Mouse (Mus musculus) embryonic facial prominence, embryonic 11.5 days (tissue): ENCODE results near the gene Hmcn2. TPM values are rescaled to one million over a fixed set of nuclear protein-coding genes. Genes with fewer than 3 reads are reported as not detected.

Experiments used
- ATAC-seq: fragments of 200-750 bp; cut with Nextera tagmentation; replicated peaks from 2 replicates; pipeline ENCODE4 v1.8.0; 2017; ENCODE audit warnings: low read depth; ENCODE audit not compliant: insufficient number of reproducible peaks, low FRiP score, low TSS enrichment
- DNase-seq: peaks from one replicate; pipeline ENCODE4 v3.0.0-alpha.2; 2015; ENCODE audit warnings: low spot score
- H3K27ac ChIP-seq: fragments of 300-500 bp; sonication (generic); replicated peaks from 2 replicates; pipeline ENCODE4 v1.5.1; 2014; ENCODE audit warnings: mild to moderate bottlenecking, low read depth, low read length, control low read depth
- H3K27me3 ChIP-seq: fragments of 300-500 bp; sonication (generic); 2 replicates; pipeline ENCODE4 v1.6.1; 2014; ENCODE audit warnings: mild to moderate bottlenecking, low read length, moderate library complexity, mixed read lengths; ENCODE audit not compliant: control insufficient read depth, insufficient read depth
- H3K36me3 ChIP-seq: fragments of 300-500 bp; sonication (generic); replicated peaks from 2 replicates; pipeline ENCODE4 v1.6.1; 2014; ENCODE audit warnings: low read depth, mild to moderate bottlenecking, low read length, moderate library complexity, mixed read lengths; ENCODE audit not compliant: control insufficient read depth, insufficient read depth
- H3K4me1 ChIP-seq: fragments of 300-500 bp; sonication (generic); 2 replicates; pipeline ENCODE4 v1.6.1; 2014; ENCODE audit warnings: low read length, mixed read lengths; ENCODE audit not compliant: control insufficient read depth, insufficient read depth
- H3K4me2 ChIP-seq: fragments of 300-500 bp; sonication (generic); 2 replicates; pipeline ENCODE4 v1.6.1; 2014; ENCODE audit warnings: low read depth, mild to moderate bottlenecking, control low read depth, low read length, moderate library complexity
- H3K4me3 ChIP-seq: fragments of 300-500 bp; sonication (generic); 2 replicates; pipeline ENCODE4 v1.5.1; 2014; ENCODE audit warnings: low read depth, low read length, control low read depth
- H3K9ac ChIP-seq: fragments of 300-500 bp; sonication (generic); replicated peaks from 2 replicates; pipeline ENCODE4 v1.6.1; 2014; ENCODE audit warnings: mild to moderate bottlenecking, control low read depth, low read length
- H3K9me3 ChIP-seq: fragments of 300-500 bp; sonication (generic); replicated peaks from 2 replicates; pipeline ENCODE4 v1.6.1; 2016; ENCODE audit warnings: mild to moderate bottlenecking, low read length, inconsistent platforms, mixed read lengths; ENCODE audit not compliant: control insufficient read depth
- WGBS: fragments of 180-500 bp; shearing (Covaris S2); extraction: QIAGEN DNeasy Blood & Tissue Kit; methylation state at CpG from one replicate; pipeline ENCODE4 v1.1.7; 2014; 5-methylcytosine and 5-hydroxymethylcytosine counted together
- polyA plus RNA-seq: library from polyadenylated mRNA; unstranded; fragments of >200 nt; fragmentation: Nextera tagmentation; extraction: Ambion mirVana; gene quantifications from 2 replicates; pipeline ENCODE4 v1.2.1, GENCODE M21; 2014

The Hmcn2 gene
- polyA plus RNA-seq, 1 experiment from 2014 or later, result 0.10 TPM

DNA sequence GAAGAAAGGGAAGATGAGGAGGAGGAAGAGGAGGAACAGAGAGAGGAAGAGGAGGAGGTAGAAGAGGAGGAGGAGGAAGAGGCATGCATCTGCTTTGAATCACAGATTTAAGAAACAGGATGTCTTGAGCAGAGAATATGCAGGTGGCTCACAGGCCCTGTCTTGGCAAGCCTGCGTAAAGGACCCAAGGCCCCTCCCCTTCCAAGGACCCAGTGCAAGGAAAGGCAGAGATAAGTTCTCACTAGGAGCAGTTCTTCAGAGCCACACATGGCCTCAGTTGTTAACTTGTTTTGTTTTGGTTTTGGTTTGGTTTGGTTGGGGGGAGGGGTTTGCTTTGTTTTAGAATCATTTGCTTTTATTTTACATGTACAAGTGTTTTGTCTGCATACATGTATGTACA, 137.3 kb downstream of the Hmcn2 start:
- no peak overlapping the region for H3K9ac ChIP-seq
- no peak for DNase-seq
- no peaks in the 10 kb centered on the region for H3K9me3 ChIP-seq
- H3K27ac ChIP-seq, result no peak overlapping the region
- H3K4me1 ChIP-seq, result no peaks in the 10 kb centered on the region
- 67% methylated on average over 1 of the region's 1 CpGs for WGBS
- H3K4me3 ChIP-seq, result no peak overlapping the region
- H3K27me3 ChIP-seq, result no peaks in the 10 kb centered on the region
- no peaks in the 10 kb centered on the region for H3K36me3 ChIP-seq
- H3K4me2 ChIP-seq, result no peak overlapping the region
- ATAC-seq, result no peak

GRCm38 (mm10) chr2:31453011-31453410, 138.8 kb downstream of the Hmcn2 start:
- no peak overlapping the region for H3K4me3 ChIP-seq
- no peak overlapping the region for H3K27ac ChIP-seq
- no peaks in the 10 kb centered on the region for H3K36me3 ChIP-seq
- H3K4me2 ChIP-seq, result no peak overlapping the region
- ATAC-seq (no peak), DNase-seq (no peak)
- H3K27me3 ChIP-seq, result no peaks in the 10 kb centered on the region
- 82% methylated on average over 13 of the region's 13 CpGs for whole genome bisulfite sequencing
- H3K9ac ChIP-seq, result no peak overlapping the region
- H3K4me1 ChIP-seq, result no peaks in the 10 kb centered on the region
- H3K9me3 ChIP-seq, result no peaks in the 10 kb centered on the region

- 39% methylated on average over 11 of the region's 11 CpGs for WGBS
- Histone ChIP-seq H3K27ac (no peak overlapping the region), H3K27me3 (no peaks in the 10 kb centered on the region), H3K4me3 (no peak overlapping the region), H3K4me1 (no peaks in the 10 kb centered on the region), H3K9ac (no peak overlapping the region), H3K4me2 (no peak overlapping the region), H3K9me3 (no peaks in the 10 kb centered on the region), H3K36me3 (no peaks in the 10 kb centered on the region)
- no peak for ATAC-seq
- DNase-seq, result no peak
These were observed 139.5 kb downstream of the Hmcn2 start for GRCm38 (mm10) chr2:31453559-31454177.

DNA sequence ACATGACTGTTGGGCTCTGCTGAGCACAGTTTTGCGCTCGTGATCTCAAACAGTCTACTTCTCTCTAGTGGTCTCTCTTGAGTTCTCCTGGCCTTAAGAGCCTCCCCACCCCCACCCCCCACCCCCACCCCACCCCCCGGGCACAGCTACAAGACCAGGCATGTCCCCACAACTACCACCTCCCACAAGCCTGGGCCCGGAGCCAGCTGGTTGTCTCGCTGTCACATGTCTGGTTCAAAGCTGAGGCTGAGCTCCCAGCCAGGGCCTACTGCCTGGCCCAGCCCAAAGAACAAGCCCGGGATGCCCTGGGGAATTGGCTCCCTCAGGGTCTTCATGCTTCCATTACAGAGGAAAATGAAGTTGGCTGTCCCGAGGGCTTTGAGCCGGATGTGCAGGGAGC, 140.1 kb downstream of the Hmcn2 start:
- WGBS, result 70% methylated on average over 8 of the region's 8 CpGs
- H3K27ac ChIP-seq, result no peak overlapping the region
- DNase-seq (no peak), ATAC-seq (no peak)
- no peaks in the 10 kb centered on the region for H3K36me3 ChIP-seq
- H3K9ac ChIP-seq, result no peak overlapping the region
- no peaks in the 10 kb centered on the region for H3K4me1 ChIP-seq
- peaks cover 2% of the 10 kb centered on the region; the same call in 1 of the 2 replicates for H3K27me3 ChIP-seq
- H3K4me2 ChIP-seq, result no peak overlapping the region
- no peak overlapping the region for H3K4me3 ChIP-seq
- no peaks in the 10 kb centered on the region for H3K9me3 ChIP-seq

GRCm38 (mm10) chr2:31455418-31455817, 141.2 kb downstream of the Hmcn2 start:
- H3K36me3 ChIP-seq, result no peaks in the 10 kb centered on the region
- DNase-seq, result no peak
- no peak overlapping the region for H3K4me2 ChIP-seq
- WGBS, result 82% methylated on average over 7 of the region's 7 CpGs
- no peak overlapping the region for H3K27ac ChIP-seq
- no peaks in the 10 kb centered on the region for H3K9me3 ChIP-seq
- H3K4me1 ChIP-seq, result no peaks in the 10 kb centered on the region
- no peak overlapping the region for H3K9ac ChIP-seq
- ATAC-seq, result no peak
- H3K27me3 ChIP-seq, result peaks cover 13% of the 10 kb centered on the region
- H3K4me3 ChIP-seq, result no peak overlapping the region

- Histone ChIP-seq H3K9me3 (no peaks in the 10 kb centered on the region), H3K27me3 (peaks cover 18% of the 10 kb centered on the region), H3K27ac (no peak overlapping the region), H3K4me2 (no peak overlapping the region), H3K4me3 (no peak overlapping the region), H3K4me1 (no peaks in the 10 kb centered on the region), H3K36me3 (no peaks in the 10 kb centered on the region), H3K9ac (no peak overlapping the region)
- WGBS, result 49% methylated on average over 5 of the region's 5 CpGs
- ATAC-seq, result no peak
- DNase-seq, result no peak
These were observed 144.2 kb downstream of the Hmcn2 start for GRCm38 (mm10) chr2:31458460-31458859.

GRCm38 (mm10) chr2:31458989-31459936, 145.0 kb downstream of the Hmcn2 start:
- no peak for ATAC-seq
- H3K4me2 ChIP-seq, result peak overlapping the region; percentile 86
- no peak overlapping the region for H3K27ac ChIP-seq

GRCm38 (mm10) chr2:31460025-31460571, 145.9 kb downstream of the Hmcn2 start:
- WGBS, result under 1% methylated on average over 47 of the region's 48 CpGs
- no peaks in the 10 kb centered on the region for H3K4me1 ChIP-seq
- H3K9ac ChIP-seq, result peak overlapping the region; percentile 56
- ATAC-seq, result 0 out of 2 replicates have a peak, but pooled peaks have one; percentile 26
- peaks cover 18% of the 10 kb centered on the region for H3K27me3 ChIP-seq
- H3K9me3 ChIP-seq, result no peaks in the 10 kb centered on the region
- H3K27ac ChIP-seq, result no peak overlapping the region
- peak overlapping the region; percentile 41 for H3K4me3 ChIP-seq
- peak; percentile 68 for DNase-seq
- H3K4me2 ChIP-seq, result peak overlapping the region; percentile 86
- no peaks in the 10 kb centered on the region for H3K36me3 ChIP-seq

More at GRCm38 (mm10) chr2:31458989-31459936, 145.0 kb downstream of the Hmcn2 start:
- Histone ChIP-seq H3K4me3 (no peak overlapping the region), H3K27me3 (peaks cover 18% of the 10 kb centered on the region), H3K4me1 (no peaks in the 10 kb centered on the region), H3K9me3 (no peaks in the 10 kb centered on the region), H3K36me3 (no peaks in the 10 kb centered on the region), H3K9ac (no peak overlapping the region; the same call in 1 of the 2 replicates)
- no peak for DNase-seq
- WGBS, result 40% methylated on average over 16 of the region's 16 CpGs
